Mouse (Mus musculus): Measurements from ENCODE around the gene Snx11.

GRCm38 (mm10) chr11:96776068-96776467, 1.3 kb downstream of the Snx11 start:
- no peak for TF ChIP-seq CTCF (IDR thresholded peaks at IDR 0.05; ENCODE audit: control insufficient read depth, insufficient read depth, insufficient replicate concordance, low read depth, low read length)
- no peak for TF ChIP-seq POLR2A (IDR thresholded peaks at IDR 0.05; ENCODE audit: control insufficient read depth, low read depth, low read length)
